Mouse (Mus musculus) lung, adult 18-20 months (tissue): ENCODE measurements around the gene Gm6034.
"Not testable (repeated sequence)": the region's sequence is repeated elsewhere in the genome, so short reads cannot be mapped to it uniquely, and the experiment has no call there.

Experiments used
- DNase-seq, 2 experiments: peaks; one replicate each; pipeline ENCODE4 v3.0.0; 2022; ENCODE audit warnings: mixed read lengths in 2 of 2

Gene Gm6034

GRCm38 (mm10) chr17:36023710-36024654 is 18.8 kb upstream of the Gm6034 start:
- peak; percentile 48 to 67 for DNase-seq

DNA sequence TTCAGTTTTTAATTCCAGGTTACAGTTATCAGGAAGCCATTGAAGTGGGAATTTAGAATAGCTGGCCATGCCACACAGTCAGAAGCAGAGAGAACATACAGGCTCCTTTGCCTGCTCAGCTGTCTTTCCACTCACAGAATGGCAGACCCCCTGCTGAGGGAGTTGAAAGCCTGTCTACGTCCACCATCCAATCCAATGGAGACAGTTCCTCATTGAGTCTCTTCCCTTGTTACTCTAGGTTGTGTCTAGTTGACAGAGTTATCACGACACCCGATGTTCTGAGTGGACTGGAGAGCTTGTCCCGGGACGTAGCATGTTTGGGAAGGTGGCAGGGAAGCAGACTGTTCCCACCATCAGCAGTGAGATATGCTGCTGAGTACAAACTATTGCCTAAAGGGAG is 17.6 kb upstream of the Gm6034 start:
- DNase-seq = no peak

DNA sequence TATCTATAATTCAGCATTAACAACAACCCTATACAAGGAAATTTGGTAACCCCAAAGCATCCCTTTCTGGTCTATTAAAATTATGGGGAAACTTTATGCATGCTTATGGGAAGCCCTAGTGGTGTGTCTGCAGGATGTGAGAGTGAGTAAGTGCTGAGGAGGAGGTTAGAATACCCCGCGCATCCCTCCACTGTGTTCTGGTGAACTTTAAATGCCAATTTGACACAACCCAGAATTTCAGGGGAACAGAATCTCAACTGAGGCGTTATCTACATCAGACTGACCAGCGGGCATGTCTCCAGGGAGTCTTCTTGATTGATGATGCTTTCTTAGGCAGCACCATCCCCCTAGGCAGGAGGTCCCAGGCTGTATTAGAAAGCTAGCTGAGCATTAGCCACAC is 16.9 kb upstream of the Gm6034 start:
- no peak for DNase-seq

DNA sequence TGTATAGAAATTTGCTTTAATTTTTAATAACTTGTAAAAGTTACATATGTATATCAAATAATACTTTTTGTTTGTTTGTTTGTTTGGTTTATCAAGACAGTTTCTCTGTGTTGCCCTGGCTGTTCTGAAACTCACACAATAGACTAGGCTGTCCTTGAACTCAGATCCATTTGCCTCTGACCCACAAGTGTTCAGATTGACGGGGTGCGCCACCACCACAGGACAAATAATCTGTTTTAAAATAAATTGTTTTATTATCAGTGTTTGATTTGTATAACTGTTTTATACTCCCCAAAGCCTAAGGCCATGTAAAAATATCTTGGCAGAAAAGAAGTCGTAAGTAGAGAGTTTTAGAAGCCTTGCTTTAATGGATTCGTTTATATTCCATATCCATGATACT is 15.1 kb upstream of the Gm6034 start:
- no peak for DNase-seq

DNA sequence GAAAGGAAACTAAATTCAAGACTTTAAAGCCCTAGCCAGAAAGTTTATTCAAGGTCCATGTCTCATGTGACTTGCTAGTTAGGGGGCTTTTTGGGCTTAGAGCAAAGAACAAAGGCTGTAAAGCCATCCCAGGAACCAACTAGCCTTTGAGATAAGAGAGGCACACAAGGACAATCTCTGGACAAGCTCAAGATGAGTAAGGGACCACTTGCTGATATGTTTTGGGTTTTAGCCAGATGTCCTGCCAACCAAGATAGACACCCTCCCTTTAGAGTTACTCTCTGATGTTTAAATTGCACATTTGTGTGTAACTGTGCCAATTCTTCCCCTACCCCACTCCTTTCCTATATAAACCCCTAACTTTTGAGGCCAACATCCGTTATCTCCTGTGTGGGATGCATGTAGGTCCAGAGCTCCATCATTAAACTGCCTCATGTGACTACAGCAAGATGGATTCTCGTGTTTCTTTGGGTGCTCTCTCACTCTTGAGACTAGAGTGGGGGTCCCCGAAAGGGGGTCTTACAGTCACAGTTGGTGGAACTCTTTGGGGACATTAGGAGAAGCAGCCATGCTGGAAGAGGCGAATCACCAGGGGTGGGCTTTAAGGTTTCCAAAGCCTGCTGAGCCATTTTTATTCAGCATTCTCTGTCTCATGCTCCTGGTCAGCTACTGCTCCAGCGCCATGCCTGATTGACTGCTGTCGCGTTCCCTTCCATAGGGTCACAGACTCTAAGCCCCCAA is 13.7 kb upstream of the Gm6034 start:
- DNase-seq = no peak

DNA sequence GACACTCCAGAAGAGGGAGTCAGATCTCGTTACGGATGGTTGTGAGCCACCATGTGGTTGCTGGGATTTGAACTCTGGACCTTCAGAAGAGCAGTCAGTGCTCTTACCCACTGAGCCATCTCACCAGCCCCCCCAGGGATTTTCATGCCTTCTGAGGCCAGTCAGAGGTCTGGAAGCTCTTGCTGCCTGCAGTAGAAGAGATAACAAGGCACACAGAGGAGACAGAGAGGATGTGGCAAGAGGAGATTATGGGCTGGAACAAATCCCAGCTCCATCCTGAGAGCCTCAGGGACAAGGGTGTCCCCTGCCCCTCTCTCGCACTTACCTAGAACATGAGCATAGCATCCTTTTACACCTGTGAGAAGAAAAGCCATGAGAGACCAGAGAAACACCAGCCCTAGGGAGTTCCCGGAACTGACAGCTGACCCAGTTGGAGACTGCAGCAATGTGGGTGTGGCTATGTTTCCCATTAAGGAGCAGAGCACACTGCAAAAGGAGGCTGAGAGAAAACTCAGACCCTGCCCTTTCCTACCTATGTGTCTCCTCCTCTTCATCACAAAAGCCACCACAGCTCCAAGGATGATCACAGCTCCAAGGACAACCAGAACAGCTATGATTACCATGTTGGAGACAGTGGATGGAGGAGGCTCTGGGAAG is 12.6 kb upstream of the Gm6034 start:
- DNase-seq = peak in 1 of 2 experiments; percentile 36

- DNase-seq = not testable (repeated sequence)
Measured at GRCm38 (mm10) chr17:36030703-36031582, 11.8 kb upstream of the Gm6034 start.

DNA sequence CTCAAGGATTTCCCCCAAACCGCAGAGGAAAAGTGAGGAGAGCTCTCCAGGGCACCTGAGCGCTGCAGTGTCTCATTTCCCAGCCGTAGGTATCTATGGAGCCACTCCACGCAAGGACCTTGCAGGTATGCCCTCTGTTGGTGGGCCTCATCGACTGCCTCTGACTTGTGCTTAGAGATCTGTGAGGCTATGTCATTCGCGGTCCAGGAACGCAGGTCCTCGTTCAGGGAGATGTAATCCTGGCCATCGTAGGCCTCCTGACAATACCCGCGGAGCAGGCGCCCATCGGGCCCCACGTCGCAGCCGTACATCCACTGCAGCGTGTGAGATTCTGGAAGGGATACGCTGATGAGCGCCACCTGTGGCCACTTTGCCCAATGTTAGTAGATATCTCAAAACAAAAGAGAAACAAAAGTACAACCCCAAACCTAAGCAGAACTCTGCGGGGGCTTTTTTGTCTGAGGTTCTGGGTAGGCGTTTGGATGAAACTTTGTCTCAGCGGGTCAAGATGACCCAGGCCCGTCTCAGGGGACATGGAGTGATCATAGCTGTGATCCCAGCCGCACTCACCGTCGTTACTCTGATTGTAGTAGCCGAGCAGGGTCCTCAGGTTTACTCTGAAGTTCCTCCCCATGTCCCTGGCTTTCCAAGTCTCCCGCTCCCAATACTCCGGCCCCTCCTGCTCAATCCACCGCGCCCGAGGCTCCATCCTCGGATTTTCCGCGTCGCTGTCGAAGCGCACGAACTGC is 11.0 kb upstream of the Gm6034 start:
- peak; percentile 64 to 71 for DNase-seq

DNA sequence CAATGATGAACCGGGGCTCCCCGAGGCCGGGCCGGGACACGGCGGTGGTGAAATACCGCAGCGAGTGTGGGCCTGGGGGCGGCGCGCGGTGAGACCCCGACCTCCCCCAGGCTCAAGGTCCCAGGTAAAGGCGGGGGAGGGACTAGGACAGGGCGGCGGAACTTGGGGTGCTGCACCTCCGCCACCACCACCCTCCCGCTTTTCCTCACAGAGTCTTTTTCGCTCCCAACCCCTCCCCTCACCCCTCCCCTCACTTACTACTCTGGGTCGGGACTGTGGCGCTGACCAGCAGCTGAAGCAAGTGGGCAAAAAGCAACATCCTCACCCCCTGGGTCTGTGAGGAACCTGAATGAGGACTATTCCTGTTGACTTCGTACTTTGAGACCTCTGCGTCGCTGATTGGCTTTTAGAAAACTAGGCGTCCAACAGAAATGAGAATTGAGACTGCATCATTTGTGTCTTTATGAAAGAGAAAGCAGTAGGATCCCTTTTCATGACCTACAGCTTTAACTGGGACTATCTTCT is 10.3 kb upstream of the Gm6034 start, which contains the start of gene H2-T23:
Gene H2-T23, minus strand, starts transcription at position 505 of the 525 bp plus-strand sequence.
- peak; percentile 68 to 73 for DNase-seq

- not testable (repeated sequence) for DNase-seq
Measured at GRCm38 (mm10) chr17:36034524-36034923, 8.2 kb upstream of the Gm6034 start.

- DNase-seq = peak; percentile 64 to 65
Measured at GRCm38 (mm10) chr17:36035010-36035638, 7.6 kb upstream of the Gm6034 start.

DNA sequence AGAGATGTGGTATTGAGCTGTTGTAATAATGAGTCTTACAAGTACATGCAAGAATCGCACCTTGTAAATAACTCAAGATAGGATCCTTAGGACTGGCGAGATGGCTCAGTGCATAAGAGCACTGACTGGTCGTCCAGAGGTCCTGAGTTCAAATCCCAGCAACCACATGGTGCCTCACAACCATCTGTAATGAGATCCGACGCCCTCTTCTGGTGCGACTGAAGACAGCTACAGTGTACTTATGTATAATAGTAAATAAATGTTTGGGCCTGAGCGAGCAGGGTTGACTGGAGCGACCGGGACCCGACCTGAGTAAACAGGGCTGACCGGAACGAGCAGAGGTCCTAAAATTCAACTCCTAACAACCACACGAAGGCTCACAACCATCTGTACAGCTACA is 6.6 kb upstream of the Gm6034 start:
- DNase-seq = not testable (repeated sequence)

- DNase-seq = not testable (repeated sequence)
Measured at GRCm38 (mm10) chr17:36040604-36041003, 2.2 kb upstream of the Gm6034 start.

DNA sequence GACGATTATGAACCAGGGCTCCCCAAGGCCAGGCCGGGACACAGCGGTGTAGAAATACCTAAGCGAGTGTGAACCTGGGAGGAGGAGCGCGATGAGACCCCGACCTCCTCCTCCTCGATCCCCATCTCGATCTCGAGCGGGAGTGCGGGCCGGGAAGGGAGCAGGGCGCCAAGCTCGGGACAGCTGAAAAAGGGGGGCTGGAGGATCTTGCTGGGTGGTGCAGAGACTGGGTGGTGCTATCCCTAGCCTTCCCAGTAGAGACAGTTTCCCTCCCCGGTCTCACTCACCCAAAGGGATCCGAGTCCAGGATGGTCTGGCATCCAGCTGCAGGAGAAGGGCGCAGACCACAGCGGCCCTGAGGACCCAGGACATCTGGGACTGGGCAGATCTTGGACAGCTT is 706 bp upstream of the Gm6034 start:
- peak in 1 of 2 experiments; percentile 21 for DNase-seq

DNA sequence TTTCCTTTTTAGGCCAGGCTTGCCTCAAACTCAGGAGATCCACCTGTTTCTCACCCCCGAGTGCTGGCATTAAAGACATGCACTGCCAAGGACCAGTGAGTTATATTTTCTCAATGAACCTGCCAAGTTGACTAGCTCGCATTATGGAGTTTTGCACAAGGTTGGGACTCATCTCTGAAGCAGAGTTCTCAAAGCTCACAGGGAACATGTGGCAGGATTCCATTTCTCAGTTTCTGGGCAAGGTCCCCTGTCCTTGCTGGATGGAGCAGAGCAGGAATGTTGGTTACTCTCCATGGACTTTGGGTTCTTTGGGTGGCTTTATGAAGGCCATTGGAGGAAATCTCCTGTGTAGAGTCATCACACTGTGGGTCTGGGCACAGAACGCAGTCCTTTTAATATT is 525 bp downstream of the Gm6034 start:
- DNase-seq = no peak

DNA sequence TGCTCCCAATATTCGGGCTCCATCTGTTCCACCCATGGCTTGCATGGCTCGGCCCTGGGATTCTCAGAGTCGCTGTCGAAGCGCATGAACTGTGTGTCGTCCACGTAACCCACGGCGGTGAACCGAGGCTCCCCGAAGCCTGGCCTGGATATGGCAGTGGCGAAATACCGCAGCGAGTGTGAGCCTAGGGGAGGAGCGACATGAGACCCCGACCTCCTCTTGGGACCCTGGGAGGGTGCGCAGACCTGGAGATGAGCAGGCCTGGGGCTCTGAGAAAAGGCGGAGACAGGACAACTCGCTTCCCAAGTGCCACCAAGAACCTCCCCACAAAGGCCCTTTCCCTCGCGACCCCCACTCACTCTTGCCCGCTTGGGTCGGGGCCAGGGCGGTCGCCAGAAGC is 15.2 kb downstream of the Gm6034 start:
- DNase-seq = not testable (repeated sequence)

DNA sequence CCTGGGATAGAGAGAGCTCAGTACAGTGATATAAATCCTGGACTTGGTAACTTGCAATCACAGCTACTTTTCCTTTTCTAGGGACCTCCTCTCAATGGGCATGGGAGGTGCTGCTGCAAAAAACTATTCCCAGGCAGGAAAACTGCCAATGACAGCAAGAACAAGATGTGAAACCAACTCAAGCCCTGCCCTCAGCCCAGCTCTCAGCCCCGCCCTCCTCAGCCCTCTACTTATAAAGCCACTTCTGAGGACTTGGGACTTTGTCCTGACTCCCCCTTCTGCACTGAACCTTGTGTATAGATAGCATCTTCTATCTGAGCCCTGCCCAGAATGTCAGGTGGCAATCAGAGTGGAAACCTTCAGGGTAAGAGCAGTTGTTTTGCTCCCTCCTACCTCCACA is 15.6 kb downstream of the Gm6034 start, which contains the start of gene Gm11127:
Gene Gm11127, minus strand, starts transcription at position 10 of the 400 bp plus-strand sequence.
- DNase-seq = not testable (repeated sequence)

GRCm38 (mm10) chr17:36060829-36061228 is 18.1 kb downstream of the Gm6034 start:
- peak; percentile 81 to 87 for DNase-seq

DNA sequence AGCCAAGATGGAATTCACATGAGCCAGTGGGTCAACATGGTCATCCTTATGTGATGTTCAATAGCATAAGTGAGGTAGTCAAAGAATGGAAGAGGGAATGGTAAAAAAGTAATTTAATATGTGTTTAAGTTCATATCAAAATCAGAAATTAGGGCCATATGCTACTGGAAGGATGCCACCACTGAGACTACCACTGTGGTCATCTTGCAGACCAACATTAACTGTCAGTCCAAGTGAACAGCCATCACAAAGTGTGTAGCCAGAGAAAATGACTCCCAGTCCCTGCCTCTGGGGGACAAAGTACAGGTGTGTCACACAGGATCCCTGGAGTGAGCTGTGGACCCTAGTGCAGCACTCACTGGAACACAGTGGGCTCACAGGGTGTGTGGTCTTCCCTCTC is 39.1 kb downstream of the Gm6034 start:
- not testable (repeated sequence) for DNase-seq

GRCm38 (mm10) chr17:36082519-36083232 is 39.9 kb downstream of the Gm6034 start:
- DNase-seq = not testable (repeated sequence)
